ENCODE assay signal across 8 mouse cellular contexts in the genomic region with DNA sequence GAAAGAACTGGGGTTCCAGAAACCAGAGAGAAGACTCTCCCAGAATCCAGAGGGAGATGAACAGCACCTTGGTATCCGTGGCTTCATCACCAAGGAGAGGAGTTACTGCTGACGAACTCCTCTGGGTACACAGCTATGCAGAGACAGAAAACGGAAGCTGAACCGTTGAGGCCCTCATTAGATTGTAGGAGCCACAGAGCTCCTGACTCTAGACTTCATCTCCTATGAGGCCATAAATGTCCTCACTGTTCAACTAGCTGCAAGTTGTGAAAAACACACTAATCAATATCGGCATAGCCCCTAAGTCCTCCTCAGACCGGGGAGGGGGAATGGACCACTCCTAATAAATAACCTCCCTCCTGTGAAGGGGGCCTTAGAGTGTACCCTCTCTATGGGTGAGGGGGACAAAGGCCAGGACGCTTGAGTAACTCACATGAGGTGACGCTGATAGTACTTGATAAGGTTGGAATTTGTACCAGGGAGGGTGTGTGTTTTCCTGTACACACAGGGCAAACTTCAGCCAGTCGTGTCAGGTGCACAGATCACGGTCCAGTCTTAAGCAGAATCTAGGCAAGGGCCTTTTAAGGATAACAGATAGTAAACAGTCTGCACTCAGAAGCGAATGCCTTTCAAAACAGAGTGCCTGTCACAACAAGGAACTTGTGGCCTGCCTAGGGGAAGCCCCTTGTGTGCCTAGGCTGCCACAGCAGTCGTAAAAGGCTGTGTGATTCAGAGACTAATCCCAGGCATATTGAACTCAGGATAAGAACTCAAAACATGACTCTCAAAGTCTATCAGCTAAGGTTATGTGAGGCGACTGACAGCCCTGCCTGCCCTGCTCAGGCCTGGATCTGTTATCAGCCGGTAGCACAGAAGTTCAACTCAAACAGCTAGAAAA.
A peak's percentile ranks its signal among the peaks of the same experiment; 100 is the strongest.
DNase-seq lines count a peak whose midpoint lies in the region; ATAC-seq and TF ChIP-seq lines count a peak whose summit lies in the region.
"Had no signal": no experiment of that assay in that cellular context is flagged by ENCODE, and none has a peak within 500 bp of the region (broad histone marks: within the 10 kb centered on the region; RNA-seq: fewer than 3 reads in every experiment).

No protein-coding gene starts in this region.

- no peak overlapping the region for H3K4me2 ChIP-seq in heart, embryonic 15.5 days
- no peak overlapping the region for H3K4me2 ChIP-seq in hindbrain, embryonic 11.5 days (replicated peaks; ENCODE audit: low read depth, low read length)

- peaks cover 1% of the 10 kb centered on the region; the same call in 1 of the 2 replicates for H3K4me1 ChIP-seq in bone marrow, adult 2 months (ENCODE audit: control insufficient read depth, insufficient read depth, low read length)
- peaks cover 30% of the 10 kb centered on the region for H3K4me1 ChIP-seq in heart, embryonic 15.5 days (replicated peaks)
- no peaks in the 10 kb centered on the region for H3K4me1 ChIP-seq in hindbrain, embryonic 11.5 days (replicated peaks; ENCODE audit: control insufficient read depth, insufficient read depth, low read length)

- H3K9me3 ChIP-seq in heart, embryonic 15.5 days (replicated peaks): no peaks in the 10 kb centered on the region
- H3K9me3 ChIP-seq in hindbrain, embryonic 11.5 days (ENCODE audit: control insufficient read depth, low read length): no peaks in the 10 kb centered on the region

- H3K27me3 ChIP-seq in heart, embryonic 15.5 days: no peaks in the 10 kb centered on the region
- H3K27me3 ChIP-seq in splenic B cell, adult 2 months (ENCODE audit: control insufficient read depth, insufficient read depth, low read length, poor library complexity, severe bottlenecking): no peaks in the 10 kb centered on the region
- no peaks in the 10 kb centered on the region for H3K27me3 ChIP-seq in hindbrain, embryonic 11.5 days (ENCODE audit: control insufficient read depth, insufficient read depth, low read length)

- TF ChIP-seq CTCF in bone marrow, adult 2 months (IDR thresholded peaks at IDR 0.05; ENCODE audit: control insufficient read depth, insufficient read depth, low read length): no peak

- peak overlapping the region; percentile 18; the same call in 1 of the 2 replicates for H3K27ac ChIP-seq in bone marrow, adult 2 months (ENCODE audit: control insufficient read depth, insufficient read depth, low read depth, low read length, poor library complexity)
- H3K27ac ChIP-seq in heart, embryonic 15.5 days: peak overlapping the region; percentile 56
- H3K27ac ChIP-seq in hindbrain, embryonic 11.5 days (ENCODE audit: low read depth, low read length): no peak overlapping the region

- DNase-seq in large intestine, adult 2 months (ENCODE audit: low read depth, low spot score): peak; percentile 73
- DNase-seq in splenic B cell, adult 2 months (ENCODE audit: low read depth, low spot score): peak; percentile 69
- no peak for DNase-seq in hindbrain, embryonic 11.5 days (ENCODE audit: low spot score)
- DNase-seq in right cerebral cortex, postnatal 25 days: no peak
- DNase-seq in MN1 (ENCODE audit: low spot score): no peak
- DNase-seq: right cerebral cortex, postnatal 14 days had no signal

- no peak for TF ChIP-seq POLR2A in bone marrow, adult 2 months (IDR thresholded peaks at IDR 0.05; ENCODE audit: borderline replicate concordance, control insufficient read depth, low read depth, low read length)

- H3K9ac ChIP-seq in heart, embryonic 15.5 days: no peak overlapping the region
- no peak overlapping the region for H3K9ac ChIP-seq in hindbrain, embryonic 11.5 days (ENCODE audit: low read depth, low read length)

- no peak overlapping the region for H3K4me3 ChIP-seq in bone marrow, adult 2 months (replicated peaks; ENCODE audit: control insufficient read depth, low read depth, low read length)
- no peak overlapping the region for H3K4me3 ChIP-seq in heart, embryonic 15.5 days
- H3K4me3 ChIP-seq in hindbrain, embryonic 11.5 days (ENCODE audit: low read depth, low read length): no peak overlapping the region

- 0 out of 2 replicates have a peak, but pooled peaks have one; percentile 9 for ATAC-seq in heart, embryonic 15.5 days (replicated peaks; ENCODE audit: insufficient number of reproducible peaks, insufficient read depth, low FRiP score, low read depth)
- ATAC-seq in hindbrain, embryonic 11.5 days (ENCODE audit: low FRiP score): no peak

- WGBS in bone marrow, adult 2 months: 19% methylated on average over 14 of the region's 14 CpGs
- 33% methylated on average over 14 of the region's 14 CpGs for WGBS in heart, embryonic 15.5 days
- WGBS in large intestine, adult 2 months: 26% methylated on average over 14 of the region's 14 CpGs
- WGBS in hindbrain, embryonic 11.5 days: 71% methylated on average over 14 of the region's 14 CpGs

- no peaks in the 10 kb centered on the region for H3K36me3 ChIP-seq in heart, embryonic 15.5 days
- no peaks in the 10 kb centered on the region for H3K36me3 ChIP-seq in splenic B cell, adult 2 months (ENCODE audit: control insufficient read depth, insufficient read depth, low read length, poor library complexity, severe bottlenecking)
- no peaks in the 10 kb centered on the region for H3K36me3 ChIP-seq in hindbrain, embryonic 11.5 days (ENCODE audit: control insufficient read depth, insufficient read depth, low read length)

Comparison
In these comparisons a context has a peak if more than half of its experiments do, and no peak if none do; other contexts are left out.
1. DNase-seq: peak in large intestine, adult 2 months (single experiment) and splenic B cell, adult 2 months (single experiment); none in hindbrain, embryonic 11.5 days (single experiment), right cerebral cortex, postnatal 25 days (single experiment) and MN1 (single experiment).